Mouse (Mus musculus) leukemia stem cell, adult 10-12 weeks (primary cell): ENCODE measurements around the gene Gm29049. TPM values are rescaled to one million over a fixed set of nuclear protein-coding genes. Genes with fewer than 3 reads are reported as not detected.

Experiments used
- polyA plus RNA-seq: library from polyadenylated mRNA; stranded (reverse); fragments of >175 nt; gene quantifications from 2 replicates; pipeline ENCODE4 v1.2.3, GENCODE M21; 2012; ENCODE audit warnings: low replicate concordance

The Gm29049 gene
- polyA plus RNA-seq = not detected in 2 replicates

GRCm38 (mm10) chrY:7997068-7997467, at the start of gene Gm29049:
TSS of gene Gm29049 (minus strand) at chrY:7997168.

Other genes starting within 250 kb of the Gm29049 start
- not detected in 2 replicates for gene Gm20825, start 74.3 kb upstream of the Gm29049 start, polyA plus RNA-seq